ENCODE assay signal across 25 mouse cellular contexts in genomic region chr9:72779004-72779403, GRCm38 (mm10). TPM values are rescaled to one million over a fixed set of nuclear protein-coding genes. Genes with fewer than 3 reads are reported as not detected.
DNase-seq lines count a peak whose midpoint lies in the region; ATAC-seq and TF ChIP-seq lines count a peak whose summit lies in the region.
"Had no signal": no experiment of that assay in that cellular context is flagged by ENCODE, and none has a peak within 500 bp of the region (broad histone marks: within the 10 kb centered on the region; RNA-seq: fewer than 3 reads in every experiment).

No protein-coding gene starts in this region.

- no peak for DNase-seq in heart, adult 9 months (ENCODE audit: low spot score in 2 of 2)
- no peak for DNase-seq in lung, adult 18-20 months
- DNase-seq in ZHBTc4 (ENCODE audit: low read depth, low spot score), result peak; percentile 95
- no peak for DNase-seq in natural killer cell, adult 2 months (ENCODE audit: low spot score in 2 of 2)
- DNase-seq: adrenal gland, postnatal 36 days; cerebellum, adult 9-11 months; gastrocnemius, postnatal 36 days; kidney, adult 2 months; kidney, postnatal 14 days; liver, embryonic 13.5 days; lung, postnatal 4 days; right cerebral cortex, adult 18-20 months; thymus, adult 18-20 months; thymus, postnatal 4 days had no signal

- H3K27ac ChIP-seq in heart, embryonic 12.5 days (ENCODE audit: poor library complexity, severe bottlenecking), result peak overlapping the region; percentile 58
- H3K27ac ChIP-seq in lung, embryonic 16.5 days (ENCODE audit: low read length), result no peak overlapping the region
- H3K27ac ChIP-seq in intestine, postnatal 0 days (ENCODE audit: low read depth, low read length), result no peak overlapping the region
- H3K27ac ChIP-seq: hindbrain, postnatal 0 days; limb, embryonic 13.5 days; liver, embryonic 13.5 days; lung, embryonic 15.5 days; neural tube, embryonic 15.5 days had no signal

- WGBS in heart, embryonic 12.5 days, result 16% methylated on average over 11 of the region's 11 CpGs
- WGBS in lung, embryonic 16.5 days, result 29% methylated on average over 11 of the region's 11 CpGs
- 14% methylated on average over 11 of the region's 11 CpGs for WGBS in intestine, postnatal 0 days

- ATAC-seq in heart, embryonic 12.5 days (ENCODE audit: insufficient number of reproducible peaks, low FRiP score), result no peak
- ATAC-seq in lung, embryonic 16.5 days (ENCODE audit: low read depth), result peak; percentile 61
- no peak for ATAC-seq in intestine, postnatal 0 days
- ATAC-seq in megakaryocyte progenitor cell, adult 5-6 weeks (replicated peaks; ENCODE audit: poor library complexity), result no peak
- ATAC-seq: CD4-positive, CD25-positive, alpha-beta regulatory T cell, adult 4 months; hindbrain, postnatal 0 days had no signal

- H3K36me3 ChIP-seq in heart, embryonic 12.5 days, result no peaks in the 10 kb centered on the region
- no peaks in the 10 kb centered on the region for H3K36me3 ChIP-seq in lung, embryonic 16.5 days (ENCODE audit: control insufficient read depth, insufficient read depth, low read length)
- no peaks in the 10 kb centered on the region for H3K36me3 ChIP-seq in intestine, postnatal 0 days (ENCODE audit: control insufficient read depth, insufficient read depth)
- H3K36me3 ChIP-seq: limb, embryonic 13.5 days; liver, embryonic 13.5 days; lung, embryonic 15.5 days; neural tube, embryonic 15.5 days had no signal

- H3K27me3 ChIP-seq in heart, embryonic 12.5 days (replicated peaks), result no peaks in the 10 kb centered on the region
- no peaks in the 10 kb centered on the region for H3K27me3 ChIP-seq in lung, embryonic 16.5 days (ENCODE audit: control insufficient read depth, insufficient read depth, low read depth, low read length)
- no peaks in the 10 kb centered on the region for H3K27me3 ChIP-seq in intestine, postnatal 0 days (replicated peaks; ENCODE audit: control insufficient read depth, insufficient read depth, low read length)
- H3K27me3 ChIP-seq: liver, embryonic 13.5 days; lung, embryonic 15.5 days; neural tube, embryonic 15.5 days had no signal

- H3K4me2 ChIP-seq in heart, embryonic 12.5 days, result peak overlapping the region; percentile 35; the same call in 1 of the 2 replicates
- no peak overlapping the region for H3K4me2 ChIP-seq in lung, embryonic 16.5 days (ENCODE audit: low read depth, low read length)
- H3K4me2 ChIP-seq in intestine, postnatal 0 days (replicated peaks; ENCODE audit: low read depth), result peak overlapping the region; percentile 44; the same call in 1 of the 2 replicates
- H3K4me2 ChIP-seq: limb, embryonic 13.5 days; liver, embryonic 13.5 days; lung, embryonic 15.5 days; neural tube, embryonic 15.5 days had no signal

- H3K4me3 ChIP-seq in heart, embryonic 12.5 days, result no peak overlapping the region
- no peak overlapping the region for H3K4me3 ChIP-seq in lung, embryonic 16.5 days (ENCODE audit: low read length)
- H3K4me3 ChIP-seq in intestine, postnatal 0 days (ENCODE audit: low read depth, low read length), result no peak overlapping the region
- H3K4me3 ChIP-seq: limb, embryonic 13.5 days; liver, embryonic 13.5 days; lung, embryonic 15.5 days; neural tube, embryonic 15.5 days had no signal

- TF ChIP-seq CTCF in intestine, postnatal 0 days (IDR thresholded peaks at IDR 0.05; ENCODE audit: low read depth), result no peak

- peaks cover 40% of the 10 kb centered on the region for H3K4me1 ChIP-seq in heart, embryonic 12.5 days (replicated peaks)
- H3K4me1 ChIP-seq in lung, embryonic 16.5 days (replicated peaks; ENCODE audit: control insufficient read depth, insufficient read depth, low read length), result peaks cover 4% of the 10 kb centered on the region
- no peaks in the 10 kb centered on the region for H3K4me1 ChIP-seq in intestine, postnatal 0 days (replicated peaks; ENCODE audit: control insufficient read depth, insufficient read depth, low read length)

- H3K9me3 ChIP-seq in heart, embryonic 12.5 days (replicated peaks), result no peaks in the 10 kb centered on the region
- no peaks in the 10 kb centered on the region for H3K9me3 ChIP-seq in lung, embryonic 16.5 days (ENCODE audit: control insufficient read depth, low read length)
- no peaks in the 10 kb centered on the region for H3K9me3 ChIP-seq in intestine, postnatal 0 days (ENCODE audit: control insufficient read depth)
- H3K9me3 ChIP-seq: limb, embryonic 13.5 days; liver, embryonic 13.5 days; lung, embryonic 15.5 days; neural tube, embryonic 15.5 days had no signal

- no peak overlapping the region for H3K9ac ChIP-seq in heart, embryonic 12.5 days
- H3K9ac ChIP-seq in lung, embryonic 16.5 days (ENCODE audit: low read length), result no peak overlapping the region
- H3K9ac ChIP-seq in intestine, postnatal 0 days (ENCODE audit: low read depth, low read length), result 0 out of 2 replicates have a peak overlapping the region, but pooled peaks have one; percentile 11
- H3K9ac ChIP-seq: limb, embryonic 13.5 days; liver, embryonic 13.5 days; lung, embryonic 15.5 days; neural tube, embryonic 15.5 days had no signal

RNA-seq across cellular contexts. Expression of gene Prtg, which starts 27.7 kb away (rescaled TPM):
- polyA plus RNA-seq in heart, embryonic 12.5 days (2016; fragmentation: Nextera tagmentation; extraction: Ambion mirVana), result 2.2 and 2.7 TPM in 2 replicates
- 0.34 and 0.40 TPM in 2 replicates for polyA plus RNA-seq in lung, embryonic 16.5 days (2015; fragmentation: Nextera tagmentation; extraction: Ambion mirVana)
- 0.17 and 0.21 TPM in 2 replicates for polyA plus RNA-seq in intestine, postnatal 0 days (2015; fragmentation: Nextera tagmentation; extraction: Ambion mirVana)
- not detected in 2 replicates for total RNA-seq in megakaryocyte progenitor cell, adult 5-6 weeks (2015)
- total RNA-seq in megakaryocyte progenitor cell, adult 5-6 weeks (2017), result not detected in 2 replicates
- total RNA-seq: common myeloid progenitor, adult 5-6 weeks; hematopoietic stem cell, adult 5-6 weeks had no signal
